Mouse (Mus musculus): Measurements from ENCODE around the gene Cdadc1.

The Cdadc1 gene

GRCm38 (mm10) chr14:59543158-59543826 is 54.5 kb downstream of the Cdadc1 start:
- no peak for DNase-seq (ENCODE audit: low read depth)

- DNase-seq (ENCODE audit: low read depth): no peak
Measured at GRCm38 (mm10) chr14:59540761-59541160, 57.0 kb downstream of the Cdadc1 start.

GRCm38 (mm10) chr14:59540230-59540629 is 57.5 kb downstream of the Cdadc1 start:
- no peak for DNase-seq (ENCODE audit: low read depth)

- DNase-seq (ENCODE audit: low read depth): no peak
Measured at GRCm38 (mm10) chr14:59537829-59538432, 59.8 kb downstream of the Cdadc1 start.

- no peak for DNase-seq (ENCODE audit: low read depth)
Measured at GRCm38 (mm10) chr14:59533908-59534307, 63.9 kb downstream of the Cdadc1 start.

GRCm38 (mm10) chr14:59532986-59533385 is 64.8 kb downstream of the Cdadc1 start:
- no peak for DNase-seq (ENCODE audit: low read depth)

GRCm38 (mm10) chr14:59530801-59531200 is 67.0 kb downstream of the Cdadc1 start:
- DNase-seq (ENCODE audit: low read depth): no peak

- DNase-seq (ENCODE audit: low read depth): no peak
Measured at GRCm38 (mm10) chr14:59525843-59526242, 71.9 kb downstream of the Cdadc1 start.

- DNase-seq (ENCODE audit: low read depth): peak; percentile 33
Measured at GRCm38 (mm10) chr14:59513922-59514444, 83.8 kb downstream of the Cdadc1 start.

Measured in NIH3T3 (cell line).